Mouse (Mus musculus): ENCODE measurements around the gene Dvl1.

- TF ChIP-seq CTCF (IDR thresholded peaks at IDR 0.05; ENCODE audit: insufficient read depth, low read length) (no peak), POLR2A (IDR thresholded peaks at IDR 0.05; ENCODE audit: borderline replicate concordance, extremely low read depth, low read depth, low read length) (no peak)
Measured at GRCm38 (mm10) chr4:155841651-155842270, 5.4 kb upstream of the Dvl1 start.
